Mouse (Mus musculus): ENCODE results near the gene Mthfd1l.

Mthfd1l gene

DNA sequence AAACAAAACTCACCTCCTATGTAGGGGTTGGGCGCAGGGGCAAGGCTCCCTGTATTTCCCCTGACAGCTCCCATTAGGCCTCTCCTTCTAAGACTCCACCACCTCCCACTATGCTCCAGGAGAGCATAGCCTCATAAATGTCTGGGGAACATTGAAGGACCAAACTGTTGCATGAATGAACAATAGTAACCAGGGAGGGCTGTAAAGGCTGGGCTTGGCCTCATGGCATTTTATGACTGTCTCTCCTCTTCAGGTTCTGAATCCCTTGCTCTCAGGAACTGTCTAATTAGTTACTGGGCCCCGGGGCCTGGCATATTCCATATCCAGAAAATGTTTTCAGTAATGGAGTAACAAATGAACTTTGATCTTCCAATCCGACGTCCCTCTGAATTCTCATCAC is 112.0 kb downstream of the Mthfd1l start:
- DNase-seq, result no peak

DNA sequence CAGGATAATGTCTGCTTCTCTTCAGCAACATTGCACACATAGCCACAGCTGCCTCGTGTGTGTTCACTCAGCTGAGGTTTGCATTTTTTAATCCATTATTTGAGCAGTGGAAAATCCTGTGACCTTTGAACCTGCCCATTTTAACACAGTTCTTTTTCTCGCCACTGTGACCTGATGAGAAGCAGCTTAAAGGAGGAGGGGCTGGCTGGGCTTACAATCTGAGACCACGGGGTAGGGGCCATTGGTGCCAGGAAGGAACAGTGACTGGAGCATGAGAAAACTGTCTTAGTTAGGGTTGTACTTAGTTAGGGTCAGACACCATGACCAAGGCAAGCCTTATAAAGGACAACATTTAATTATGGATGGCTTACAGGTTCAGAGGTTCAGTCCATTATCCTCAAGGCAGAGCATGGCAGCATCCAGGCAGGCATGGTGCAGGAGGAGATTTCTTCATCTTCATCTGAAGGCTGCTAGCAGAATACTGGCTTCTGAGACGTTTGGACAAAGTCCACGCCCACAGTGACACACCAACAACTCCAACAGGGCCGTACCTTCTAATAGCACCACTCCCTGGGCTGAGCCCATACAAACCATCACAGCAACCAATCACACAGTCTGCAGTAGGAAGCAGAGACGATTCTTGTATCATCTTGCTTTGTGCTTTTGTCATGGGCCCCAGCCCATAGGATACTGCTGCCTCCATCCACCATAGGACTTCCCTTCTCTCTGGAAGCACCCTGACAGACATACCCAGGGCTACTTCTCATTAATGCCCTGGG is 112.6 kb downstream of the Mthfd1l start:
- no peak for DNase-seq

DNA sequence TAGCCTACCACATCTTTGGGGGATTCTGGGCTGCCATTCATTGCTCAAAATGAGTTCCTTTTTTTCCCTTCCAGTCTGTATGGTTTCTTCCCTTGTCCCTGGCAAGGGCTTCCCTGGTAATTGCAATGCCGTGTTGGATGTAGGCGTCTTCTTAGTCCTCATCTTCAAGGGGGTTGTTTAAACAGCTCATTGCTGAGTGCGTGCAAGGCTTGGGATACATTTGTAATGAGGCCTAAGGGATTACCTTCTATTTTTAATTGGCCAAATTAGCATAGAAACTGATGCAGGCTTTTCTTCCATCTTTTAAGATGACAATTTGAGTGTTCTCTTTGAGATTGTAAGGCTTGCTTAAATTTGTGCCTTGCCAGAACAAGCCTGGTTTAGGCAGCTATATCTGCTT is 114.6 kb downstream of the Mthfd1l start:
- no peak for DNase-seq

DNA sequence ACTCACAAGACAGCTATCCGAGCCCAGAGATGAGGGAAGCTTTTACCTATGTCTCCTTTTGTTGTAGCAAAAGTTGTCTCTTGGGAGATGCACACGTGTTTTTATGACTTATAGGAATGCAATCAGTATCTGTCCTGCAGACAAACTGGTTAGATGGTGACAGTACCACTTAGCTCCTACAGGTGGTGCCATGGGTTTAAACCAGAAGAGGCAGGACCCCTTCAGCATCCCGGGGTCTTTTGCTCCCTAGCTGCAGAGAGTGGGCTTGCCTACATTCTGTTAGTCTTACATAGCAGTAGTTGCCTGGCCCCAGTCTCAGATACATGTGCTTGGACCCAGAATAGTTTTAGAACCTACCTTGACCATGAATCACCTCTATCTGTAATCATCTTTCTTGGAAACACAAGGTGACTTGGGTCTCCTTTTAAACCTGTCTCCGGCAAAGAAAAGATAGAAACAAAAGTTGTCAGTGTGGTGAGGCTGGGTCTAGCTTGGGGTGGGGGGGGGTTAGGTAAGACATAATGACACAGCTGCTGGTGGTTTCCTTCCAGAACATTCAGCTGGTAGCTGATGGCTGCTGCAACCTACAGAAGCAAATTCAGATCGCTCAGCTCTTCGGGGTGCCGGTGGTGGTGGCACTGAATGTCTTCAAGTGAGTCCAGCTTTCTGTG is 116.0 kb downstream of the Mthfd1l start:
- DNase-seq, result peak; percentile 77 to 80

DNA sequence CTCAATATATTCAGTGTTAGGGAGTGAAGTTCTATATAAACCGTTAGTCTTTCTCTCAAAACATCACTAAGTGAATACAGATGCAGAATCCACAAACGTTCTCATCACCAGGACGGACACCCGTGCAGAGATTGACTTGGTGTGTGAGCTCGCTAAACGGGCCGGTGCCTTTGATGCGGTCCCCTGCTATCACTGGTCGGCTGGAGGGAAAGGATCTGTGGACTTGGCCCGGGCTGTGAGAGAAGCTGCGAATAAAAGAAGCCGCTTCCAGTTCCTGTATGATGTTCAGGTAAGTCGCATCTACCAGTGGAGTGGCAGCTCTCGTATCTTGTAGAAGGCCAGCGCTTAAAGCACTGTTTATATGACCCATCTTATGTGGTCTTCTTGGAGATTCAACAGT is 117.0 kb downstream of the Mthfd1l start:
- no peak for DNase-seq

DNA sequence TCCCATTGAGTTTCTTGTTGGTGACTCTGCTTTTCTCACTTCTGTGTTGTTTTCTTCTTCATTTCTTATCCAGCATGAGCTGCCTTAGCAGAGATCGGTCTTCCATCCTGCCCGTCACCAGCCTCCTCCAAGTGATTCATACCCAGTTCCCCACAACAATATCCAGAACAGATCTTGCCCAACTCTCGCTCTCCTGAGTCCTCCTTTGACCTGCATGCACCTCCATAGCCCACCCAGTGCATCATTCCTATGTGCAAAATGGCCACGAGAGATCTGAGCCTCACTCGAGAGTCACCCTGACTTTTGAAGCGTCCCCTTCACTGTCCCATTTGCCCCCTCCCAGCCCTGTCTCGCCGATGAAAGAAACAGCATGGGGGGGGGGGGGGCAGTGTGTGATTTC is 120.1 kb downstream of the Mthfd1l start:
- DNase-seq, result no peak

DNA sequence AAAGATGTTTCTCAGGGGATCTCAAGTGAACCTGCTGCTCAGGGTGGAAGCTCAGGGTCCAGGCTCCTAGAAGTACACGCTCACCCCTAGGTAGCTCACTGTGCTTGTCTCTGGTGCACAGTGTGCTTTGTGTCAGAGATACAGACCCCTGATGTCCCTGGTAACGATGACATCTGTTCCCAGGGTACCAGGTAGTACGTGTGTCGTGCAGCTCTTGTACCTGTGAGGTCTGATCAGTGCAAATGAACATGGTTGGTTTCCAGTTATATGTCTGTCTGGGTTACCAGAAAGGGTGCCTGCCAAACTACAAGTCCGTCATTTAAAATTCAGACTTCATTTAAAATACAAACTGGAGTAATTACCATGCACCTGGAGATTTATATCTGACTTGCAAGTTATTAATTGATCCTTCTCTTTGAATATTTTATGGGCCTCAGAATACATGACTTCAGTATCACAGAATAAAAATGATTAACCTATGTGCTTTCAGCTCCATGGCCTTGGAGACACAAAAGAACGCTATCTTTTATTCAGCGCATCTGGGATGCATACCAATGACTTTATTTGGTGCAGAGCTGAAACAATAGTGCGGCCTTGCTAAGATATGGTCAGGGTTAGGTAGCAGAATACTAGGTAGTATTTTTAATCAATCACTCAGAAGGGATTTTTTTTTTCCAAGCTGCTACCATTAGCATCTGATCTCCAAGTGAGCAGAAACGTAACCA is 121.3 kb downstream of the Mthfd1l start:
- no peak for DNase-seq

DNA sequence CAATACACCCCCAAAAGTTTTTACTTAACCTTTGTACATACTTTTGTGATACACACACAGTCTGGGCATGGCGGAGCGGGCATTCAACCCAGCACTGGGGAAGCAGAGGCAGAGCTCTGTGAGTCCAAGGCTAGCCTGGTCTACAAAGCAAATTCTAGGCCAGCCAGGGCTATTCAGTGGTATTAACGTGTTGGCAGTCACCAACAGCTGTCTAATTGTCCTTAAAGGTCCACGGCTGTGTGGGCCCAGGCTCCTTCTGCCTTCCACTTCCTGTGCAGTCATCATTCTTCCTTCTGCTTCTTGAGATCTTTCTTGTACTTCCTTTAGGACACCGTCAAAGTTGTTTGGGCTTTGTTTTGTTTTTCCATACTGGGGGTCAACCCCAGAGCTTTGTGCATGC is 123.2 kb downstream of the Mthfd1l start:
- DNase-seq, result no peak

DNA sequence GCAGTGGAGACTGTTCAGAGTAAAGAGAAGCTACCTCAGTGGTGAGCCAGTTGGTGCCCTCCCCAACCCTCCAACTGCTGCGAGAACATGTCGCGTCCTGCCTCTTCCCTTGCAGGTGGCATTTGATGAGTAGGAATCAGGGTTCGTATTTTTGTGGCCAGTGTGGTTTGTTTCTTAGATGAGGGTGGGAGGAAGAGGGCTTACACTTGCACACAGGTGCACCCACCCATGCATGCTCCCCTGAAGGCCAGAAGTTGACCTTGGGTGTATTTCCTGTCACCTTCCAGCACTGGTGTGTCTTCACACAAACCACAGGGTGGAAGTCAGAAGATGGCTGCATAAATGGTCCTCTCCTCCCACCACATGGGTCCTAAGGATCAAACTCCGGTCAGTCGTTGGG is 127.1 kb downstream of the Mthfd1l start:
- no peak for DNase-seq

DNA sequence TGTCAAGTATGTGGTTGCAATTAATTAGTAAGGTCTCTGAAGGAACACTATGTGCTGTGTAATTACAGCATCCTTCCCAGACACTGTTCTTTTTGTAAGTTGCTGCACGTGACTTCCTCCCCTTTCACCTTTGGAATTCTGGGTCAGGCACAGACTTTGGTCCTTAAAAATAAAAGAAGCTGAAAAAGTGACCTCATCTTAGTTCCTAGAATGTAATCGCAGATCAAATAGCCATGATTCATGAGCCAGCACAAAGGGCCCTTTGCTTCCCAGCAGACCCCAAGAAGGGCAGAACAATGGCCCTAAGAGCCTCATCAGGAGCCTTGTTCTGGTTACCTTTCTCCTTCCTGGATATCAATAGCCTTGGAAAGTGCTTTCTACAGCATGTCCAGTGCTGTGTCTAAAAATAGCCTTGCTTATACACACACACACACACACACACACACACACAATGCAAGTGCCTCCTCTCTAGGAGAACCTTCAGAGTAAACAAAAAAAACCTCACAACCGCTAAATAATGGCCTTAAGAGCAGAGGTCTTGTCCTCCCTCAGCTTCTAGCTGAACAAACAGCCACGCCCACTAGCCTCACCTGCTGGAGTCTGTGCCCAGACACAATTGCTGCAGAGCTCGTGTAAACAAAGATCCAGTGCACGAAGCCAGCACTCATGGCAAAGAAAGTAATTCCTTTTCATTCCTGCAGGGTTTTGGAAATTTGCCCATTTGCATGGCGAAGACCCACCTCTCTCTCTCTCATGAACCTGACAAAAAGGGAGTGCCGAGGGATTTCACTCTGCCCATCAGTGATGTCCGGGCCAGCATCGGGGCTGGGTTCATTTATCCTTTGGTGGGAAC is 133.0 kb downstream of the Mthfd1l start:
- DNase-seq, result peak; percentile 56 to 63

DNA sequence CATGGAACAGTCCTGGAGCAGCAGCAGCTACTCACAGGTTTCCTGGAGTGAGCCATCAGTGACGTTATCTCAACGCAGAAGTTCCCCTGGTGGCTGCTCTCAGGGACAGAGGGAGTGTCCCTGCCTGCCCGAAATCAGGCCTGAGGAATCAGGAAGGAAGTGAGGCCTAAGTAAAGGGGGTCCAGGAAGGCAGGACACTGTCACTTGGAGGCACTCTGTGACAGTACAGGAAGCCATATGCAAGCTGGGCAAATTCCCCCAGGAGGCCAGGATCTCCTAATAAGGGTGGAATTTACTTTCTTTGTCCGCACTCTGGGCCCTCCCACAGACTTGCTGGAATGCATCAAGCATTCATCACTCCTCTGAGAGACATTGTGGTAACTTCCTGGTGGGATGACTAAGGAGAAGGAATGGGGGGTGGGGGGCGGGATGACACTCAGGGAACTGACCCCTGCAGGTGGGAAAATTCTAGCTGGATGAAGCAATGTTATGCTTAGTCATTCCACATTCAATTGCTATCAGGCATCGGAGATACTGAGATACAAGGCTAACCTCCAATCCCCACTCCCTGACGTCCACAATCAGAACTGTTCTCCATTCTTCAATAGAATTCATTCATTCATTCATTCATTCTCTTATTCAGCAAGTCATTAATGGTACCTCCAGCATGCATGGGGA is 134.9 kb downstream of the Mthfd1l start:
- peak; percentile 72 to 83 for DNase-seq

DNA sequence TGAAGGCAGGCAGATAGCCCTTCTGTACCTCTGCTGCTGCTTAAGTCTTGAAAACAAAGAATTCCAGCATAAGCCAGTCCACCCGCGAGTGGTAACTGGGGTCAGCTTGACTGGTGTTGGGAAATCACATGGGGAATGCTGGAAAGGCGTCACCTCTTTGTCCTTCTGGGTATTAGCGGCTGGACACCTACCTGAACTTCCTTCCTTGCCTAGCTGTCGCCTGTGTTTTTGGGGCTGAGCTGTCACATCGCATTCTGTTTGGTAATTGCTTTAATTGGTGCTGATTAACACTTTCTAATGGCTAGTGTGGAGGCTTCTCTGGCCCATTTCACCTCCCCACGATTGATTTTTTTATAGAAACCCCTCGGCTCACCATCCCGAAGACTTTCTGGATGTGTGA is 135.5 kb downstream of the Mthfd1l start:
- no peak for DNase-seq

DNA sequence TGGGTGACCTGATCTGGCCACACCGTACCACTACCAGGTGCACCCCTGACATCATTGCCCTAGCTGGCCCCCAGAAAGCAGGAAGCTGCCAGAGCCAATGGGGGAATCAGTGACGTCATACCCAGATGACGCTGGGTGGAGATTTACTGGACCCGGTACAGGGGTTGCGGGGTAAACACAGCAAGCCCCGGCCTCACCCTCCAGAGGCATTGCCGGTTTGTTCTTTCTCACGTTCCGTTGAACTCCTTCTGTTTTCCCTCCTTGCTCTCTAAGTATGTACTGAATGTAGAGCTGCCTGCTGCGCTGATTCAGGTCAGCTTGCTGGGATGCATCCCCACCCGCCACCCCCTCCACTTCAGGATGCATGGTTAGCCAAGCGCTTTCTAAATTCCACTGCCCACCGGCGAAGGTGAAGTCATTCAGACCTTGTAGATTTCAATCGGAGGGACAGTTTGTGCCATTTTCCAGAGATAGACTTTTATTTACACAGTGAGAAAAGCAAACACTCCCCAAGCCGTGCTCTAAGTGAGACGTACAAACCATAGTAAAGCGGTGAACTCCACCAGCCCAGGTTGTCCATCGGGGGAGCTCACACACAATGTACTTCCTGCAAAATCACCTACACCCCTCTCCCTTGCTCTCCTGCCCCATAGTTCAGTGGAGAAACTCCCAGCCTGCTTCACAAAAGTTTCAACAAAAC is 138.3 kb downstream of the Mthfd1l start:
- peak; percentile 36 to 63 for DNase-seq

DNA sequence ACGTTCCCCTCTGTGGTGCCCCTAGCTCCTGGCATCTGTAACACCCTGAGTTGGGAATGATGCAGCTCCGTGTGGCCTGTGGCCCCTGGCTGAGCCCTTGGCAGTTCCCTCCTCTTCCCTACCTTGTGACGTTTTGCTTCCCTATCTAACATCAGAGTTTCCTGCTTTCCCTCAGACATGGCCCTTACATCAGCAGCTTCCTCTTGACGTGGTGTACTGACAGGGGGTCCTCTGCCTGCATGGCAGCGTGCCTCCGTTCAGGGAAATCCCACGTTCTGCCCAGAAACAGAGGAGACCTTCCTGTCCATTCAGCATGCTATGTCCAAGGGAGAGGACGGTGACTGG is 138.8 kb downstream of the Mthfd1l start:
- DNase-seq, result peak in 1 of 2 experiments; percentile 42

DNA sequence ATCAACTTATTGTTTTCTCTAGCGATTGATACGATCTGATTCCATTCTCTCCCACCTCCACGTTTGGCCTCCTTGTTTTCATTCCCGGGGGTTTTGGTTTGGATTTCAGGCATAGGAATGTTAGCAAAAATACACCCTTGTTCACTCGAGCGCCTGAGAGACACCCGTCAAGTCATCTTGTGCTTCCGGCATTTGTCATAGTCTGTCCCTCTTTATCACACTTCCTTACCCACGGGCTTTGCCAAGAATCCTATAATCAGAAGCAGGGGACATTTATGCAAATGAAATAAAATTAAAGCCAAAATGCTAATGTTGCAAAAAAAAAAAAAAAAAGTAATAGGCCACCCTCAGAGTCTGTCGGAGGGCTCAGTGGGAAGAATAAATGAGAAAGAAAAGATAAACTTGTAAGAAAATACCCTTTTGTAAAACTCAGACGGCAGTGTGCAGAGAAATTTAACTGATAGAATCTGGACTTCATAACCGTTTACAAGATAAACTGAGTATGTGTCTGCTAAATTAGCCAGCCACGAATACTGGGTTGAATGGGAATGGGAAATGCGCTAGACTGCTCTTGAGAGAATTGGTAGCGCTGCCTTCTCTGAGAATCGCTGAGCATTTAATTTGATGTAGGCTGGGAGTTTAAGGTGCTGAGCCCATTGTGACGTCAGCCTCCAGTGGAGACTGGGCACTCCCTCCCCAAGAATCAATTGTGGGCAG is 139.9 kb downstream of the Mthfd1l start:
- DNase-seq, result peak in 1 of 2 experiments; percentile 21

DNA sequence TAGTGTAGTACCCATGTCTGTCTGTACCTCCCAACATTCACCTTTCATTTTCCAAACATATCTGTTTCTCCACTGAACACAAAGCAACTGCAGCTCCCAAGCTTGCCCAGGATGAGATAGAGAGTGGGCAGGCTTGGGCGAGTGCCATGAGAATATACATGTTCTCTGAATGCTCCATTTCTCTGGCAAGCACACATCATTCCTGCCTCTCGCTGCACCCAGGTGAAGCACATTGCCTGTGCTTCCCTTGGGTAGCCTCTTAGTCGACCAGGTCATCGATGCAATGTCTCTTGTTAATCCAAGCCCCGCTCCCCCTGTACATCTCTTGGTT is 140.4 kb downstream of the Mthfd1l start:
- peak in 1 of 2 experiments; percentile 31 for DNase-seq

DNA sequence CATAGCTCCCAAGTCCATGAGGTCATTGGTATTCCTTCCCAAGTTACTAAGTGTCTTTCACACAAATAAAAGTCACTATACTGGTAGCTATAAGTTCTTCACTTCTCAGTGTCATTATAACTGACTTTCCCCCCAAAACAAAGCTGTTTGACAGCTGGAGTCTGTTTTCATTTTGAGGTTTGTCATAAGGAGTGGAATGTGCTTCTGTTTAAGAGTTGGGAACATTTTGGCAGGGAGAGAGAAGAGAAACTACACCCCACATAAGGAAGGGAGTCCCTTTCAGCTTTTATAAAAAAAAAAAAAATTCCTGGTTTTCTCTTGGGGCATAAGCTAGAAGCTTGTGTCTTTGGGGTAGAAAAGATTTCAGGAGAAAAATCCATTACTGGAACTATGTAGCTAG is 143.7 kb downstream of the Mthfd1l start:
- DNase-seq, result no peak

DNA sequence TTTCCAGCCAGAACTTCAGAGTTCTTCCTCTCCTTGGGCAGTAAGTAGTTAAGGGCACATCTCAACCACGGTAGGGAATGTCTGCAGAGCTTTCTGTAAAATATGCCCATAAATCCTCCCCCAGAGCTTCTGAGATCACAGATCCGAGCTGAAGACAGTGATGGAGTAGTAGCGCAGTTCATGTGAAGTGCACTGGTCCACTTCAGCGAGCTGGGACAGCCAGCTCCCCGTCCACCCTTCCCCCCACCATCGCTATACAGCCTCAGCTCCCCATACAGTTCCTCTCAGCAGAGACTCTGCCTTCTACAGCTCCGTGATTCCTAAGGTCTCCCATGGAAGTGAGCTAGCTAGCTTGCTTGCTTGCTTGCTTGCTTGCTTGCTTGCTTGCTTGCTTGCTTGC is 144.2 kb downstream of the Mthfd1l start:
- peak; percentile 67 to 78 for DNase-seq

DNA sequence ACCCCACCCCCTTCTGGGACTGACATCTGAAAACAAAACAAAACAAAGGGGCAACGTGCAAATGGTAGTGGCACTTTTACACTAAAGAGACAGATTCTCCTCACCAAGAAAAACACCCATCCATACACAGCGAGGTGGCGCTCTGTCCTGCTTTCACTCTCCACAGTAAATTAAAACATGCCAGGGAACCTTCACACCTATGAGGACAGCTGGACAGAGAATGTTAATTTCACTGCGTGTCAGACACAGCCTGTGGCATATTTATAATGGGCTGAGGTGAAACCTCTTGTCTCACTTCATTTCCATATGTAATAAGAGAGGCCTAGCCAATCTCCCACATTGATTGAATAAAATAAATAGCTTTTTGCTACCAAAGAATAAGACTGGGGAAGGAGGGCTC is 146.4 kb downstream of the Mthfd1l start:
- no peak for DNase-seq

DNA sequence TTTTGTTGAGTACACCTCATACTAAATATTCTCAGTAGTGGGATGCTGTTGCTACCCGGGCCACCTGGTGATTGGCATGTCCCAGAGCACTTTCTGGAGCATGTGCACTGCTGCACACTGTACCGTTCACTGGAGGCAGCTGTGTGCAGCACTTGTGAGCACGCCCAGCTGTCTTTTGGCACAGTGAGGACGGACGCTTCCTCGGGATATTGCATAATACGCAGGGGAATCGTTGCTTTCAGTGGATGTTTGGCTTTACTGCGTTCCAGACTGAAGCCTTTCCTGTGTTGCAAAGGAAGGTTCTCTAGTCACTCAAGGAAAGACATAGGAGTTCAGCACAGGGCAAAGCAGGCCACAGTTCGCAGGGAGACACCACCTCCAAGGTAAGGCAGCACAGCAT is 147.8 kb downstream of the Mthfd1l start:
- DNase-seq, result peak; percentile 62 to 72

DNA sequence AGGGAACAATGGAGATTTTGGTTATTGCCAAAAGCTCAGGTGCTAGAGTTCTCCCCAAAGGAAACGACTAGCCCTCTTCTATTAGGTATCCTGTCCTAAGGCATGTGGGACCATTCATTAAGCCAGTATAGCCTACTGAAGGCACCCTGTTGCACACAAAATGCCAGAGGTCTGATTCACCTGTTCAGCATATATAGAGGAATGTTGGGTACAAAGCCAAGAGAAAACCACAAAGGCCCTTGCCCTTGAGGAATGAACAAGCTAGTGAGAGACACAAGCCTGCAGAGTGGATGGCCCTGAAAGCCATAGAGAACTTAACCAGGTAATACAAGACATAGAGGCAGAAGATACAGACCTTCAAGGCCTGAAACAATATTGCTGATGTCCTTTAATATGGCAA is 148.3 kb downstream of the Mthfd1l start:
- no peak for DNase-seq

Data from kidney, postnatal 4 days (tissue).